Mouse (Mus musculus): ENCODE measurements around the gene 1700056E22Rik. TPM values are rescaled to one million over a fixed set of nuclear protein-coding genes. Genes with fewer than 3 reads are reported as not detected.

Gene 1700056E22Rik
- polyA plus RNA-seq, 1 experiment: 1.5 TPM

GRCm38 (mm10) chr1:184054176-184054575 lies 20.1 kb upstream of the 1700056E22Rik start:
- Histone ChIP-seq H3K36me3 (ENCODE audit: control insufficient read depth) (no peaks in the 10 kb centered on the region), H3K27me3 (ENCODE audit: control insufficient read depth) (no peaks in the 10 kb centered on the region), H3K9me3 (ENCODE audit: control insufficient read depth, low read length) (no peaks in the 10 kb centered on the region), H3K4me3 (replicated peaks) (no peak overlapping the region), H3K4me1 (ENCODE audit: control insufficient read depth) (no peaks in the 10 kb centered on the region)
- no peak for TF ChIP-seq TAL1 (IDR thresholded peaks at IDR 0.05; ENCODE audit: low read length)
- TF ChIP-seq GATA1 (IDR thresholded peaks at IDR 0.05; ENCODE audit: low read length): no peak

GRCm38 (mm10) chr1:184053711-184054110 lies 19.6 kb upstream of the 1700056E22Rik start:
- Histone ChIP-seq H3K27me3 (ENCODE audit: control insufficient read depth) (no peaks in the 10 kb centered on the region), H3K9me3 (ENCODE audit: control insufficient read depth, low read length) (no peaks in the 10 kb centered on the region), H3K4me3 (replicated peaks) (no peak overlapping the region), H3K4me1 (ENCODE audit: control insufficient read depth) (no peaks in the 10 kb centered on the region), H3K36me3 (ENCODE audit: control insufficient read depth) (no peaks in the 10 kb centered on the region)
- no peak for TF ChIP-seq GATA1 (IDR thresholded peaks at IDR 0.05; ENCODE audit: low read length)
- no peak for TF ChIP-seq TAL1 (IDR thresholded peaks at IDR 0.05; ENCODE audit: low read length)

- H3K9me3 ChIP-seq (ENCODE audit: control insufficient read depth, low read length): no peaks in the 10 kb centered on the region
- no peak overlapping the region for H3K4me3 ChIP-seq (replicated peaks)
- TF ChIP-seq TAL1 (IDR thresholded peaks at IDR 0.05; ENCODE audit: low read length) (no peak), GATA1 (IDR thresholded peaks at IDR 0.05; ENCODE audit: low read length) (no peak)
- no peaks in the 10 kb centered on the region for H3K4me1 ChIP-seq (ENCODE audit: control insufficient read depth)
- H3K36me3 ChIP-seq (ENCODE audit: control insufficient read depth): no peaks in the 10 kb centered on the region
- H3K27me3 ChIP-seq (ENCODE audit: control insufficient read depth): no peaks in the 10 kb centered on the region
These were observed 19.0 kb upstream of the 1700056E22Rik start for GRCm38 (mm10) chr1:184053141-184053540.

GRCm38 (mm10) chr1:184052331-184052730 lies 18.2 kb upstream of the 1700056E22Rik start:
- Histone ChIP-seq H3K36me3 (ENCODE audit: control insufficient read depth) (no peaks in the 10 kb centered on the region), H3K4me3 (replicated peaks) (no peak overlapping the region), H3K4me1 (ENCODE audit: control insufficient read depth) (no peaks in the 10 kb centered on the region), H3K27me3 (ENCODE audit: control insufficient read depth) (no peaks in the 10 kb centered on the region), H3K9me3 (ENCODE audit: control insufficient read depth, low read length) (no peaks in the 10 kb centered on the region)
- TF ChIP-seq GATA1 (IDR thresholded peaks at IDR 0.05; ENCODE audit: low read length) (no peak), TAL1 (IDR thresholded peaks at IDR 0.05; ENCODE audit: low read length) (no peak)

DNA sequence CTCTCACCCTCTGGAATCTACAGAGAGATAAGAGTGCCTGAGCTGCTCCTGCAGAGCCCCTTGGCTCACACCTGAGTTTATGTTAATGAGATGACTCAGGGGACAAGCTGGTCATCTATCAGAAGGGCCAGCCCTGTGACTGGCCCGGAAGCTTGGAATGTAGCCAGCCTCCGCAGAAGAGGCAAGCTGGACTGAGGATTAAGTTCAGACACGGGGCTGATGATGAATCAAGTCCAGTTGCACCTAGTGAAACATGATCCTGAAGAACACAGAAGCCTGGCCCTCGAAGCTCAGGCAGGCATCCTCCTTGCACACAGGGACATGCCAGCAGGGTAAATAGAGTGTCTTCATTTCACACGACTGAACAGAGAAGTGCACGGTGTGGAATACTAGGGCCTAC lies 17.7 kb upstream of the 1700056E22Rik start:
- H3K4me1 ChIP-seq (ENCODE audit: control insufficient read depth): no peaks in the 10 kb centered on the region
- no peaks in the 10 kb centered on the region for H3K9me3 ChIP-seq (ENCODE audit: control insufficient read depth, low read length)
- no peaks in the 10 kb centered on the region for H3K27me3 ChIP-seq (ENCODE audit: control insufficient read depth)
- no peaks in the 10 kb centered on the region for H3K36me3 ChIP-seq (ENCODE audit: control insufficient read depth)
- H3K4me3 ChIP-seq (replicated peaks): no peak overlapping the region
- TF ChIP-seq GATA1 (IDR thresholded peaks at IDR 0.05; ENCODE audit: low read length) (no peak), TAL1 (IDR thresholded peaks at IDR 0.05; ENCODE audit: low read length) (no peak)

GRCm38 (mm10) chr1:184051286-184051685 lies 17.2 kb upstream of the 1700056E22Rik start:
- TF ChIP-seq GATA1 (IDR thresholded peaks at IDR 0.05; ENCODE audit: low read length): no peak
- TF ChIP-seq TAL1 (IDR thresholded peaks at IDR 0.05; ENCODE audit: low read length): no peak
- Histone ChIP-seq H3K36me3 (ENCODE audit: control insufficient read depth) (no peaks in the 10 kb centered on the region), H3K4me1 (ENCODE audit: control insufficient read depth) (no peaks in the 10 kb centered on the region), H3K4me3 (replicated peaks) (no peak overlapping the region), H3K27me3 (ENCODE audit: control insufficient read depth) (no peaks in the 10 kb centered on the region), H3K9me3 (ENCODE audit: control insufficient read depth, low read length) (no peaks in the 10 kb centered on the region)

DNA sequence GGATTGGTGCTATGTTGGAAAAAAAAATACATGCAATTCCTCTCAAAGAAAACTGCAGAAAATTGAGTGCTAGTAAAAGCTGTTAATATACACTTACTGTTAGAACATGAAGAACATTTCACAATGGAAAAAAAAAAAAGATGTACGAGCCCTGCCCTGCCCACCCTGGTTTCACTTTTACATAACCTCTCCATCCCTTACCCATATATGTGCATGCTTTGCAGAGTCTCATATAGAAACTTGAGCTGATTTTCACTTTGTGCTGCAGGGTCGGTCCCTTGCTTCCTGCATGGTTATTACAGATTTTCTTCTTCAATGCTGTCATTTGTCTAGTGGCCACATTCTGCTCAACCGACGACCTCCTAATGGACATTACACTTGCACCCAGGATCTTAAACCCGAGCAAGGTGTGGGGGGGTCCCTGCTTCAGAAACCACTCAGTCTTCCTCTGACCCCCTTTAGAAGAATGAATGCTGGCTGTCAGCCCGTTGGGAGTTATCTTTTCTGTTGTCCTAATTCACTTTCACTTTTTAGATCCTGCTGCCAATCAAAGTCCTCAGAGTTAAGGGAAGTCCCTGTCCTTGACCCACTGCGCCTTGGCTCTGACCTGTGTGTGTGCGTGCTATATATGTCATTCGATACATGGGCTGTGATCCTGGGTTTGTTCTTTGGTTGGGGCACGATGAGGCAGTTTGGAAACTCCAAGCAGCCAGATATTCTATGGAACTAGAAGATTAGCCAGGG lies 14.7 kb upstream of the 1700056E22Rik start:
- Histone ChIP-seq H3K4me3 (replicated peaks) (no peak overlapping the region), H3K9me3 (ENCODE audit: control insufficient read depth, low read length) (no peaks in the 10 kb centered on the region), H3K36me3 (ENCODE audit: control insufficient read depth) (no peaks in the 10 kb centered on the region), H3K27me3 (ENCODE audit: control insufficient read depth) (no peaks in the 10 kb centered on the region), H3K4me1 (ENCODE audit: control insufficient read depth) (no peaks in the 10 kb centered on the region)
- TF ChIP-seq GATA1 (IDR thresholded peaks at IDR 0.05; ENCODE audit: low read length) (no peak), TAL1 (IDR thresholded peaks at IDR 0.05; ENCODE audit: low read length) (no peak)

- no peaks in the 10 kb centered on the region for H3K27me3 ChIP-seq (ENCODE audit: control insufficient read depth)
- no peaks in the 10 kb centered on the region for H3K36me3 ChIP-seq (ENCODE audit: control insufficient read depth)
- no peak overlapping the region for H3K4me3 ChIP-seq (replicated peaks)
- TF ChIP-seq GATA1 (IDR thresholded peaks at IDR 0.05; ENCODE audit: low read length): no peak
- no peak for TF ChIP-seq TAL1 (IDR thresholded peaks at IDR 0.05; ENCODE audit: low read length)
- peaks cover 3% of the 10 kb centered on the region for H3K4me1 ChIP-seq (ENCODE audit: control insufficient read depth)
- H3K9me3 ChIP-seq (ENCODE audit: control insufficient read depth, low read length): no peaks in the 10 kb centered on the region
These were observed 13.7 kb upstream of the 1700056E22Rik start for GRCm38 (mm10) chr1:184047818-184048217.

DNA sequence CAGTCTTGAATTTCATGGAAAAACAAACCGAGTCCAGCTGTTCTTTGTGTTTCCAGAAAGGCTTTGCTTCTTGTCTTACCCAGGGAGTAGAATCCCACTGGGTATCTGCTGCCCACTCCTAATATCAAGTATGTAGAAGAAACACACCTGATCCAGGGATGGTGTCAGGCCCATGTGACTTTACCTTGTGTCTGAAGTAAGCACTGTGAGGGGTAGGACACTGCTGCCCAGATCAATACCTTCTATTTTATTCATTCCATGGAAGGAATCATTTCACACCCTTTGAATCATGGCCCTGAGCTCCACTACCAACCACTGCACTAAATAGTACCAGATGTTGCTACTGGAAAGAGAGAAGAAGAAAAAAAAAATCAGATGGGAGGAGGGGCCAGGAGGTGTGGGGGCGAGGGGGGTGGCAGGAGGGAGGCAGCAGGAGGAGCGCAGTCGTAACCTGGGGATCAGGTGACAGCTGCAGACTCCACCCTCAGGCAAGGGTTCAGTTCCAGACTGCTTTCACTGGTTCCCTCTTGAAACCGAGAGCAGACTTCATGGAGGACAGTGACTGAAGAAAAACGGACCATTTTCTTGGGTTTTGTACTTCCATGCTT lies 12.1 kb upstream of the 1700056E22Rik start:
- TF ChIP-seq GATA1 (IDR thresholded peaks at IDR 0.05; ENCODE audit: low read length) (no peak), TAL1 (IDR thresholded peaks at IDR 0.05; ENCODE audit: low read length) (no peak)
- Histone ChIP-seq H3K4me1 (ENCODE audit: control insufficient read depth) (peaks cover 10% of the 10 kb centered on the region), H3K36me3 (ENCODE audit: control insufficient read depth) (no peaks in the 10 kb centered on the region), H3K9me3 (ENCODE audit: control insufficient read depth, low read length) (no peaks in the 10 kb centered on the region), H3K27me3 (ENCODE audit: control insufficient read depth) (no peaks in the 10 kb centered on the region), H3K4me3 (replicated peaks) (no peak overlapping the region)

Measured in erythroblast, embryonic 14.5 days (primary cell).